ENCODE assay signal across 8 mouse cellular contexts in the genomic region with DNA sequence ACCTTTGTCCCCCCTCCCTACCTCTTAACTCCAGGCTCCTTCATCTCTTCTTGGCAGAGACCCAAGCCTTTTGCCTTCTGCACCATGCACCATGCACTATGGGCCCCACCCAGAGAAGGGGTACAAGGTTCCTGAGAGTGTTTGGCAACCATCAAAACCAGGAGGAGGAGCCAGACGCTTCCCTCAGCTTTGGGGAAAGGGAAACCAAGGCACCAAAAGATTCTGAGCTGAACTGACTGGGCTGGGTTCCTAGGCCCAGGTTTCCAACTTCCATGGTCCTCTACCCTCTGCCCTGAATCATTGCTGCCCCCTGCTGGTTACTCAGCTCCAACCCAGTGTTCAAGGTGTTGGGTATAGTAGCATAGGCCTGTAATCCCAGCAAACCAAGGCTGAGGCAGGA. TPM values are rescaled to one million over a fixed set of nuclear protein-coding genes. Genes with fewer than 3 reads are reported as not detected.
DNase-seq lines count a peak whose midpoint lies in the region; ATAC-seq and TF ChIP-seq lines count a peak whose summit lies in the region.

No protein-coding gene starts in this region.

- H3K4me3 ChIP-seq in MEL (ENCODE audit: control insufficient read depth in 1 of 2, insufficient read depth in 1 of 2, low read depth in 2 of 2, low read length in 2 of 2) = no peak overlapping the region
- no peak overlapping the region for H3K4me3 ChIP-seq in bone marrow macrophage, adult 2 months (ENCODE audit: insufficient read depth, low read length)
- H3K4me3 ChIP-seq in liver, embryonic 12.5 days = no peak overlapping the region

- TF ChIP-seq RAD21 in MEL (IDR thresholded peaks at IDR 0.05; ENCODE audit: low read depth, low read length) = peak; percentile 62

- H3K79me2 ChIP-seq in MEL (ENCODE audit: control insufficient read depth, insufficient read depth, low read length, poor library complexity) = no peaks in the 10 kb centered on the region

- TF ChIP-seq POLR2A in MEL (IDR thresholded peaks at IDR 0.05; ENCODE audit: control insufficient read depth in 1 of 2, insufficient read depth in 1 of 2, low read depth in 1 of 2, low read length in 2 of 2, poor library complexity in 1 of 2) = no peak
- TF ChIP-seq POLR2A in bone marrow macrophage, adult 2 months (IDR thresholded peaks at IDR 0.05; ENCODE audit: borderline replicate concordance, low read depth, low read length) = no peak

- no peak overlapping the region for H3K9ac ChIP-seq in MEL (ENCODE audit: control insufficient read depth, low read depth, low read length, poor library complexity, severe bottlenecking)
- no peak overlapping the region for H3K9ac ChIP-seq in liver, embryonic 12.5 days

- no peaks in the 10 kb centered on the region for H3K27me3 ChIP-seq in MEL (ENCODE audit: control insufficient read depth in 1 of 2, insufficient read depth in 2 of 2, low read length in 2 of 2)
- peaks cover 2% of the 10 kb centered on the region; the same call in 1 of the 2 replicates for H3K27me3 ChIP-seq in liver, embryonic 12.5 days (replicated peaks)

- ATAC-seq in liver, embryonic 12.5 days = peak; percentile 66

- peaks cover 0 to 11% of the 10 kb centered on the region in 2 experiments; a peak in 2 of 4 replicates for H3K36me3 ChIP-seq in MEL (ENCODE audit: control insufficient read depth in 1 of 2, insufficient read depth in 2 of 2, low read length in 2 of 2)
- peaks cover 16% of the 10 kb centered on the region for H3K36me3 ChIP-seq in liver, embryonic 12.5 days

- intact Hi-C loops in heart, postnatal 10 days (cut with DNase I) = loop anchor here (1.0 to 5.0 kb wide), 2 partner anchors 41 to 178 kb away; no protein-coding TSS in a partner anchor

- 35% methylated on average over 1 of the region's 1 CpGs for WGBS in liver, embryonic 12.5 days (ENCODE audit: insufficient replicate concordance)

- H3K27ac ChIP-seq in MEL (ENCODE audit: control insufficient read depth, low read depth, low read length) = no peak overlapping the region
- H3K27ac ChIP-seq in bone marrow macrophage, adult 2 months (ENCODE audit: insufficient read depth, low read depth, low read length) = no peak overlapping the region
- H3K27ac ChIP-seq in liver, embryonic 12.5 days = no peak overlapping the region

- H3K9me3 ChIP-seq in MEL (replicated peaks; ENCODE audit: insufficient read depth, low read length) = no peaks in the 10 kb centered on the region
- no peaks in the 10 kb centered on the region for H3K9me3 ChIP-seq in liver, embryonic 12.5 days (replicated peaks)

- peaks cover 3 to 6% of the 10 kb centered on the region in 2 experiments; a peak in 3 of 4 replicates for H3K4me1 ChIP-seq in MEL (ENCODE audit: control insufficient read depth in 1 of 2, insufficient read depth in 2 of 2, low read length in 2 of 2)
- H3K4me1 ChIP-seq in bone marrow macrophage, adult 2 months (ENCODE audit: control insufficient read depth, insufficient read depth, low read length) = no peaks in the 10 kb centered on the region
- peaks cover 16% of the 10 kb centered on the region for H3K4me1 ChIP-seq in liver, embryonic 12.5 days

- peak; percentile 71 to 73 (median 71) for TF ChIP-seq CTCF in MEL (IDR thresholded peaks at IDR 0.05 in 2 of 3, conservative IDR thresholded peaks at IDR 0.05 in 1 of 3; ENCODE audit: control insufficient read depth in 1 of 3, insufficient read depth in 1 of 3, low read depth in 2 of 3, low read length in 3 of 3, poor library complexity in 1 of 3, severe bottlenecking in 1 of 3)
- peak; percentile 74 for TF ChIP-seq CTCF in bone marrow macrophage, adult 2 months (IDR thresholded peaks at IDR 0.05; ENCODE audit: low read depth, low read length)

- H3K4me2 ChIP-seq in liver, embryonic 12.5 days = no peak overlapping the region

- no peak for TF ChIP-seq EP300 in MEL (IDR thresholded peaks at IDR 0.05; ENCODE audit: low read depth in 1 of 2, low read length in 2 of 2)

- peak; percentile 55 to 73 for DNase-seq in left cerebral cortex, adult 18-20 months (ENCODE audit: low spot score in 2 of 2)
- DNase-seq in left cerebral cortex, adult 11 months (ENCODE audit: low spot score) = no peak
- DNase-seq in MEL (ENCODE audit: low read depth, low spot score) = peak; percentile 75
- DNase-seq in heart, postnatal 10 days = peak; percentile 73 to 83
- DNase-seq in retina, embryonic 14.5 days (ENCODE audit: low spot score) = peak; percentile 76
- no peak for DNase-seq in urinary bladder, postnatal 10 days (ENCODE audit: low spot score)

TF ChIP-seq in MEL, 35 proteins besides CTCF, POLR2A, EP300 and RAD21:
- TF ChIP-seq RCOR1 (IDR thresholded peaks at IDR 0.05; ENCODE audit: low read depth, low read length) = no peak
- peak; percentile 48; the same call in 1 of the 2 replicates for TF ChIP-seq ZC3H11A (IDR thresholded peaks at IDR 0.05; ENCODE audit: low read depth, low read length)
- TF ChIP-seq SMC3 (IDR thresholded peaks at IDR 0.05; ENCODE audit: low read depth, low read length) = peak; percentile 69

RNA-seq across cellular contexts. Expression of a gene that starts 4.3 kb away (rescaled TPM):
- not detected for total RNA-seq in left cerebral cortex, adult 18-20 months (2021)
- total RNA-seq in MEL (2012; rRNA removed) = 1.0 and 1.2 TPM in 2 replicates
- 1 to 10 TPM in 1 of 2 experiments, not detected in 1; 2.1 TPM for polyA plus RNA-seq in MEL (2012; ENCODE audit: insufficient read depth in 1 of 2, insufficient read length in 2 of 2, low read depth in 1 of 2, low replicate concordance in 2 of 2, missing spikeins in 1 of 2)
- not detected in 2 replicates for polyA plus RNA-seq in bone marrow macrophage, adult 2 months (2012; ENCODE audit: insufficient read depth, insufficient read length, missing spikeins)
- 1 to 10 TPM; 5.8 to 8.1 TPM for total RNA-seq in heart, postnatal 10 days (2021)
- 2.2 TPM in 2 replicates for polyA plus RNA-seq in liver, embryonic 12.5 days (2016; fragmentation: Nextera tagmentation; extraction: Ambion mirVana)

RNA-seq across cellular contexts. Expression of a gene that starts 16.1 kb away (rescaled TPM):
- 10 to 100 TPM; 32.2 to 32.8 TPM for total RNA-seq in left cerebral cortex, adult 18-20 months (2021)
- total RNA-seq in MEL (2012; rRNA removed) = 47.3 and 56.0 TPM in 2 replicates
- 10 to 100 TPM in 1 of 2 experiments, not detected in 1; 62.8 TPM for polyA plus RNA-seq in MEL (2012; ENCODE audit: insufficient read depth in 1 of 2, insufficient read length in 2 of 2, low read depth in 1 of 2, low replicate concordance in 2 of 2, missing spikeins in 1 of 2)
- polyA plus RNA-seq in bone marrow macrophage, adult 2 months (2012; ENCODE audit: insufficient read depth, insufficient read length, missing spikeins) = 66.4 and 66.7 TPM in 2 replicates
- 10 to 100 TPM; 45.0 to 47.1 TPM for total RNA-seq in heart, postnatal 10 days (2021)
- polyA plus RNA-seq in liver, embryonic 12.5 days (2016; fragmentation: Nextera tagmentation; extraction: Ambion mirVana) = 17.3 and 22.1 TPM in 2 replicates

RNA-seq across cellular contexts. Expression of a gene that starts 17.1 kb away (rescaled TPM):
- 100 to 1,000 TPM in 1 of 2 experiments, 10 to 100 TPM in 1; 96.6 to 107 TPM for total RNA-seq in left cerebral cortex, adult 18-20 months (2021)
- 51.8 and 56.6 TPM in 2 replicates for total RNA-seq in MEL (2012; rRNA removed)
- 100 to 1,000 TPM in 1 of 2 experiments, not detected in 1; 123 TPM for polyA plus RNA-seq in MEL (2012; ENCODE audit: insufficient read depth in 1 of 2, insufficient read length in 2 of 2, low read depth in 1 of 2, low replicate concordance in 2 of 2, missing spikeins in 1 of 2)
- 75.0 and 82.2 TPM in 2 replicates for polyA plus RNA-seq in bone marrow macrophage, adult 2 months (2012; ENCODE audit: insufficient read depth, insufficient read length, missing spikeins)
- 10 to 100 TPM; 51.6 to 53.4 TPM for total RNA-seq in heart, postnatal 10 days (2021)
- 67.0 and 68.7 TPM in 2 replicates for polyA plus RNA-seq in liver, embryonic 12.5 days (2016; fragmentation: Nextera tagmentation; extraction: Ambion mirVana)

RNA-seq across cellular contexts. Expression of a gene that starts 17.6 kb away (rescaled TPM):
- 100 to 1,000 TPM; 281 to 287 TPM for total RNA-seq in left cerebral cortex, adult 18-20 months (2021)
- total RNA-seq in MEL (2012; rRNA removed) = 151 and 164 TPM in 2 replicates
- polyA plus RNA-seq in MEL (2012; ENCODE audit: insufficient read depth in 1 of 2, insufficient read length in 2 of 2, low read depth in 1 of 2, low replicate concordance in 2 of 2, missing spikeins in 1 of 2) = 100 to 1,000 TPM in 1 of 2 experiments, not detected in 1; 184 TPM
- polyA plus RNA-seq in bone marrow macrophage, adult 2 months (2012; ENCODE audit: insufficient read depth, insufficient read length, missing spikeins) = 146 and 149 TPM in 2 replicates
- total RNA-seq in heart, postnatal 10 days (2021) = 100 to 1,000 TPM; 180 to 184 TPM
- polyA plus RNA-seq in liver, embryonic 12.5 days (2016; fragmentation: Nextera tagmentation; extraction: Ambion mirVana) = 210 and 211 TPM in 2 replicates

RNA-seq across cellular contexts. Expression of a gene that starts 55.5 kb away (rescaled TPM):
- total RNA-seq in left cerebral cortex, adult 18-20 months (2021) = 100 to 1,000 TPM; 390 to 400 TPM
- 0.42 and 0.52 TPM in 2 replicates for total RNA-seq in MEL (2012; rRNA removed)
- 1 to 10 TPM in 1 of 2 experiments, not detected in 1; 1.4 TPM for polyA plus RNA-seq in MEL (2012; ENCODE audit: insufficient read depth in 1 of 2, insufficient read length in 2 of 2, low read depth in 1 of 2, low replicate concordance in 2 of 2, missing spikeins in 1 of 2)
- polyA plus RNA-seq in bone marrow macrophage, adult 2 months (2012; ENCODE audit: insufficient read depth, insufficient read length, missing spikeins) = not detected in 2 replicates
- total RNA-seq in heart, postnatal 10 days (2021) = not detected
- not detected in 2 replicates for polyA plus RNA-seq in liver, embryonic 12.5 days (2016; fragmentation: Nextera tagmentation; extraction: Ambion mirVana)

Comparison
In these comparisons a context has a peak if more than half of its experiments do, and no peak if none do; other contexts are left out.
1. DNase-seq: peak in left cerebral cortex, adult 18-20 months (2 of 2), MEL (single experiment), heart, postnatal 10 days (2 of 2) and retina, embryonic 14.5 days (single experiment); none in left cerebral cortex, adult 11 months (single experiment) and urinary bladder, postnatal 10 days (single experiment).